ENCODE assay signal across 8 mouse cellular contexts in the genomic region with DNA sequence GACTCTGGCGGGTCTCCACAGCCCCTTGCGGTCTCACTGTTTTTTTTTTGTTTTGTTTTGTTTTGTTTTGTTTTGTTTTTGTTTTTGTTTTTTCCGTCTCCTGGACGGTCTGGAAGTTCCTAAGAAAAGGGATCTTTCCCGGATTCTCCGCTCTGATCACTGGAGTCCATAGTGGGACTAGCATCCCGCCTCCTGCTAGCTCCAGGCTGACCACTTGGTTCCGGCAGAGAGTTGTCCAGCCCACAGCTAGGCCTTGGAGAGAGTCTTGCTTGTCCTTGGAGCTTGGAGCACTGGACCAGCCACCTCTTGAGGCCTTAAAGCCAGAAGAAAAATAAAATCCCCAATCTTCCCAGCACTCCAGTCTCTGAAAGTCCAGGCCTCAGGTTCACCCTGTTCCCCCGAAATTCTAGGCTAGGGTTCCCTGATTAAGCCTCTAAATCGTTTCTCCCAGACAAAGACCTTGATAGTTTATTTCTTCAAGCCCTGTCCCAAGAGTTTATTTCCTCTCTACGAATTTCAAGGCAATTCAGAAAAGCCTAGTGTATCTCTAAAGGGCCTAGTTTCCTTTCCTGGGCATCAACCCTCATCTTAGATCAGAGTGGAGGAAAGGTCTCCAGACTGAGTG. TPM values are rescaled to one million over a fixed set of nuclear protein-coding genes. Genes with fewer than 3 reads are reported as not detected.
DNase-seq lines count a peak whose midpoint lies in the region; ATAC-seq and TF ChIP-seq lines count a peak whose summit lies in the region.

No protein-coding gene starts in this region.

- no peak for DNase-seq in heart, embryonic 10.5 days (ENCODE audit: low spot score)
- no peak for DNase-seq in heart, adult 9 months (ENCODE audit: low spot score in 2 of 2)
- peak; percentile 48 for DNase-seq in midbrain, embryonic 14.5 days
- no peak for DNase-seq in spleen, adult 18-20 months
- DNase-seq in testis, postnatal 10 days (ENCODE audit: low spot score): no peak
- DNase-seq in urinary bladder, postnatal 10 days (ENCODE audit: low spot score): no peak

- peak overlapping the region; percentile 75 for H3K4me3 ChIP-seq in heart, embryonic 10.5 days
- peak overlapping the region; percentile 54 for H3K4me3 ChIP-seq in embryonic facial prominence, embryonic 12.5 days
- H3K4me3 ChIP-seq in intestine, postnatal 0 days (ENCODE audit: low read depth, low read length): peak overlapping the region; percentile 60
- no peak overlapping the region for H3K4me3 ChIP-seq in midbrain, embryonic 14.5 days (replicated peaks; ENCODE audit: low read depth, low read length)

- peak overlapping the region; percentile 99 for H3K9ac ChIP-seq in embryonic facial prominence, embryonic 12.5 days
- H3K9ac ChIP-seq in intestine, postnatal 0 days (ENCODE audit: low read depth, low read length): peak overlapping the region; percentile 64
- H3K9ac ChIP-seq in midbrain, embryonic 14.5 days (replicated peaks; ENCODE audit: low read length): no peak overlapping the region

- peak overlapping the region; percentile 72 for H3K4me2 ChIP-seq in embryonic facial prominence, embryonic 12.5 days (replicated peaks)
- peak overlapping the region; percentile 90 for H3K4me2 ChIP-seq in intestine, postnatal 0 days (replicated peaks; ENCODE audit: low read depth)
- no peak overlapping the region for H3K4me2 ChIP-seq in midbrain, embryonic 14.5 days (ENCODE audit: low read length)

- peaks cover 99% of the 10 kb centered on the region for H3K27me3 ChIP-seq in heart, embryonic 10.5 days (ENCODE audit: insufficient read depth, poor library complexity, severe bottlenecking)
- peaks cover 35% of the 10 kb centered on the region for H3K27me3 ChIP-seq in embryonic facial prominence, embryonic 12.5 days
- peaks cover 94% of the 10 kb centered on the region for H3K27me3 ChIP-seq in intestine, postnatal 0 days (replicated peaks; ENCODE audit: control insufficient read depth, insufficient read depth, low read length)
- peaks cover 84% of the 10 kb centered on the region for H3K27me3 ChIP-seq in midbrain, embryonic 14.5 days (ENCODE audit: control insufficient read depth, insufficient read depth, low read length)

- peak overlapping the region; percentile 91 for H3K27ac ChIP-seq in heart, embryonic 10.5 days
- peak overlapping the region; percentile 98 for H3K27ac ChIP-seq in embryonic facial prominence, embryonic 12.5 days
- no peak overlapping the region for H3K27ac ChIP-seq in intestine, postnatal 0 days (ENCODE audit: low read depth, low read length)
- no peak overlapping the region for H3K27ac ChIP-seq in midbrain, embryonic 14.5 days (replicated peaks; ENCODE audit: low read depth, low read length)

- H3K36me3 ChIP-seq in heart, embryonic 10.5 days: peaks cover 10% of the 10 kb centered on the region; the same call in 1 of the 2 replicates
- H3K36me3 ChIP-seq in embryonic facial prominence, embryonic 12.5 days: peaks cover 22% of the 10 kb centered on the region
- H3K36me3 ChIP-seq in intestine, postnatal 0 days (ENCODE audit: control insufficient read depth, insufficient read depth): peaks cover 11% of the 10 kb centered on the region; the same call in 1 of the 2 replicates
- no peaks in the 10 kb centered on the region for H3K36me3 ChIP-seq in midbrain, embryonic 14.5 days (ENCODE audit: control insufficient read depth, insufficient read depth, low read length)

- H3K4me1 ChIP-seq in heart, embryonic 10.5 days: peaks cover 72% of the 10 kb centered on the region
- H3K4me1 ChIP-seq in embryonic facial prominence, embryonic 12.5 days: peaks cover 34% of the 10 kb centered on the region
- H3K4me1 ChIP-seq in intestine, postnatal 0 days (replicated peaks; ENCODE audit: control insufficient read depth, insufficient read depth, low read length): 0 out of 2 replicates have a peak, but pooled peaks cover 6% of the 10 kb centered on the region
- H3K4me1 ChIP-seq in midbrain, embryonic 14.5 days (ENCODE audit: control insufficient read depth, insufficient read depth, low read length): peaks cover 20% of the 10 kb centered on the region; the same call in 1 of the 2 replicates

- ATAC-seq in embryonic facial prominence, embryonic 12.5 days (ENCODE audit: insufficient number of reproducible peaks, insufficient read depth, low FRiP score, low TSS enrichment): no peak
- ATAC-seq in intestine, postnatal 0 days: no peak
- ATAC-seq in midbrain, embryonic 14.5 days (ENCODE audit: low FRiP score, low TSS enrichment): no peak

- 5% methylated on average over 11 of the region's 11 CpGs for WGBS in heart, embryonic 10.5 days
- 3% methylated on average over 11 of the region's 11 CpGs for WGBS in embryonic facial prominence, embryonic 12.5 days
- 41% methylated on average over 11 of the region's 11 CpGs for WGBS in intestine, postnatal 0 days
- 2% methylated on average over 11 of the region's 11 CpGs for WGBS in midbrain, embryonic 14.5 days

- TF ChIP-seq CTCF in intestine, postnatal 0 days (IDR thresholded peaks at IDR 0.05; ENCODE audit: low read depth): no peak

- no peaks in the 10 kb centered on the region for H3K9me3 ChIP-seq in heart, embryonic 10.5 days
- H3K9me3 ChIP-seq in embryonic facial prominence, embryonic 12.5 days: no peaks in the 10 kb centered on the region
- no peaks in the 10 kb centered on the region for H3K9me3 ChIP-seq in intestine, postnatal 0 days (ENCODE audit: control insufficient read depth)
- H3K9me3 ChIP-seq in midbrain, embryonic 14.5 days (ENCODE audit: control insufficient read depth, low read length): no peaks in the 10 kb centered on the region

RNA-seq across cellular contexts. Expression of a gene that starts 1.5 kb away (rescaled TPM):
- 2.5 and 7.6 TPM in 2 replicates for polyA plus RNA-seq in heart, embryonic 10.5 days (2016; fragmentation: Nextera tagmentation; extraction: Ambion mirVana)
- polyA plus RNA-seq in embryonic facial prominence, embryonic 12.5 days (2016; fragmentation: Nextera tagmentation; extraction: Ambion mirVana): 20.5 and 21.6 TPM in 2 replicates
- 3.0 and 3.3 TPM in 2 replicates for polyA plus RNA-seq in intestine, postnatal 0 days (2015; fragmentation: Nextera tagmentation; extraction: Ambion mirVana)
- polyA plus RNA-seq in midbrain, embryonic 14.5 days (2014; fragmentation: Nextera tagmentation; extraction: Ambion mirVana): 0.69 and 0.83 TPM in 2 replicates

RNA-seq across cellular contexts. Expression of a gene that starts 16.3 kb away (rescaled TPM):
- polyA plus RNA-seq in heart, embryonic 10.5 days (2016; fragmentation: Nextera tagmentation; extraction: Ambion mirVana): not detected in 2 replicates
- polyA plus RNA-seq in embryonic facial prominence, embryonic 12.5 days (2016; fragmentation: Nextera tagmentation; extraction: Ambion mirVana): 0.43 TPM in 1 of 2 replicates, not detected in the other
- not detected in 2 replicates for polyA plus RNA-seq in intestine, postnatal 0 days (2015; fragmentation: Nextera tagmentation; extraction: Ambion mirVana)
- not detected in 2 replicates for polyA plus RNA-seq in midbrain, embryonic 14.5 days (2014; fragmentation: Nextera tagmentation; extraction: Ambion mirVana)

RNA-seq across cellular contexts. Expression of a gene that starts 52.3 kb away (rescaled TPM):
- 0.80 and 4.1 TPM in 2 replicates for polyA plus RNA-seq in heart, embryonic 10.5 days (2016; fragmentation: Nextera tagmentation; extraction: Ambion mirVana)
- polyA plus RNA-seq in embryonic facial prominence, embryonic 12.5 days (2016; fragmentation: Nextera tagmentation; extraction: Ambion mirVana): 2.2 and 2.4 TPM in 2 replicates
- not detected in 2 replicates for polyA plus RNA-seq in intestine, postnatal 0 days (2015; fragmentation: Nextera tagmentation; extraction: Ambion mirVana)
- polyA plus RNA-seq in midbrain, embryonic 14.5 days (2014; fragmentation: Nextera tagmentation; extraction: Ambion mirVana): 0.21 and 0.22 TPM in 2 replicates

Comparison
In these comparisons a context has a peak if more than half of its experiments do, and no peak if none do; other contexts are left out.
1. H3K27ac ChIP-seq: peak in heart, embryonic 10.5 days (single experiment) and embryonic facial prominence, embryonic 12.5 days (single experiment); none in intestine, postnatal 0 days (single experiment) and midbrain, embryonic 14.5 days (single experiment).